Mouse (Mus musculus) layer of hippocampus, adult 18-20 months (tissue): ENCODE measurements around the gene Dbi. TPM values are rescaled to one million over a fixed set of nuclear protein-coding genes. Genes with fewer than 3 reads are reported as not detected.

ENCODE experiments used
- total RNA-seq, 2 experiments: library from RNA; stranded (reverse); gene quantifications; 2 replicates each; pipeline ENCODE4 v1.2.3; 2021

The Dbi gene
- total RNA-seq, 2 experiments from 2014 or later = 351 to 386 TPM

Other genes starting within 250 kb of the Dbi start
- 1 to 10 TPM; 7.9 to 8.0 TPM for gene Tmem177, start 207.9 kb downstream of the Dbi start, total RNA-seq
- gene Cfap221, start 123.8 kb downstream of the Dbi start, total RNA-seq = under 1 TPM; 0.38 to 0.94 TPM
- gene Sctr, start 114.2 kb downstream of the Dbi start, total RNA-seq = 1 to 10 TPM in 1 of 2 experiments, under 1 TPM in 1; 0.81 to 1.0 TPM
- 1 to 10 TPM; 1.2 to 1.5 TPM for gene Tmem37, start 47.0 kb downstream of the Dbi start, total RNA-seq
- gene 3110009E18Rik, start 109 bp upstream of the Dbi start, total RNA-seq = 1 to 10 TPM; 6.7 to 7.8 TPM
- 1 to 10 TPM; 5.4 to 6.3 TPM for gene Steap3, start 151.6 kb upstream of the Dbi start, total RNA-seq
- gene C1ql2, start 219.5 kb upstream of the Dbi start, total RNA-seq = 10 to 100 TPM; 84.8 to 98.6 TPM